Mouse (Mus musculus): ENCODE measurements around the gene Lypd5.
A peak's percentile ranks its signal among the peaks of the same experiment; 100 is the strongest.

Gene Lypd5

DNA sequence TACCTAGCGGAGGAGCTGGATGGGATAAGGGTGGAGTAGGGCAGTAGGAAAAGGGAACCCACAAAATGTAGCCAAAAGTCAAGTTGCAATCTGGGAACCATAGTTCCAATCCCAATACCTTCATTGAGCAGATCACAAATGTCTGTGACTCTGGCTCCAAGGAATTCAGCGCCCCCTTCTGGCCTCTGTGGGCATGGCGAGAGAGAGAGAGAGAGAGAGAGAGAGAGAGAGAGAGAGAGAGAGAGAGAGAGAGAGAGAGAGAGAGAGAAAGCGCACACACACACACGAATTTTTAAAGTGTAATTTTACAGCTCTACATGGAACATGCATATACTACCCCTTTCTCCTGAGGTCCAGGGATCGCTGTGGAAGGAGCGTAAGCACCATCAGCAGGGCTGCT is 14.2 kb downstream of the Lypd5 start:
- DNase-seq: no peak

DNA sequence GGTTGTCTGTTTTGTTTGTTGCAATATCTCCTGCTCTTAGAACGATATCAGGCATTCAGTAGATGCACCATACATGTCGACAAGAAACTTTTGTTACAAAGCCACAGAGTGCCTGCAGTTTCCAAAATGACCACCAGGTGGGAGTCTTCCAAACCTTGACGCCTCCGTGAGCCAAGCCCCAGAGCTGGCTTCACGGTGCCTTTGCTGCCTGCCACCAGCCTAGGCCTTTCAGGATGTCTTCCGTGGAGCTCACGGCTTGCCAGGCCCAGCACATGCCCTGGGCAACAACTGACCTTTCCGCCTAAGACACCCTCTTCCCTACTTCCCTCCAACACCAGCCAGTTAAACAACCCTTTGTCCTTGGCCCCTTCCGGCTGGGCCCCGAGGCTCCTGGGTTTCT is 15.8 kb downstream of the Lypd5 start:
- peak; percentile 73 to 81 for DNase-seq

- DNase-seq: peak in 1 of 2 experiments; percentile 23
These were observed 16.4 kb downstream of the Lypd5 start for GRCm38 (mm10) chr7:24365258-24366014.

GRCm38 (mm10) chr7:24366716-24367632 is 18.0 kb downstream of the Lypd5 start:
- no peak for DNase-seq

GRCm38 (mm10) chr7:24368226-24368625 is 19.2 kb downstream of the Lypd5 start:
- no peak for DNase-seq

- peak in 1 of 2 experiments; percentile 57 for DNase-seq
These were observed 19.9 kb downstream of the Lypd5 start for GRCm38 (mm10) chr7:24368946-24369345.

GRCm38 (mm10) chr7:24369731-24370541 is 20.9 kb downstream of the Lypd5 start, which contains the start of gene Kcnn4:
Kcnn4 (plus strand) TSS chr7:24370263.
- DNase-seq: peak; percentile 69 to 82

DNA sequence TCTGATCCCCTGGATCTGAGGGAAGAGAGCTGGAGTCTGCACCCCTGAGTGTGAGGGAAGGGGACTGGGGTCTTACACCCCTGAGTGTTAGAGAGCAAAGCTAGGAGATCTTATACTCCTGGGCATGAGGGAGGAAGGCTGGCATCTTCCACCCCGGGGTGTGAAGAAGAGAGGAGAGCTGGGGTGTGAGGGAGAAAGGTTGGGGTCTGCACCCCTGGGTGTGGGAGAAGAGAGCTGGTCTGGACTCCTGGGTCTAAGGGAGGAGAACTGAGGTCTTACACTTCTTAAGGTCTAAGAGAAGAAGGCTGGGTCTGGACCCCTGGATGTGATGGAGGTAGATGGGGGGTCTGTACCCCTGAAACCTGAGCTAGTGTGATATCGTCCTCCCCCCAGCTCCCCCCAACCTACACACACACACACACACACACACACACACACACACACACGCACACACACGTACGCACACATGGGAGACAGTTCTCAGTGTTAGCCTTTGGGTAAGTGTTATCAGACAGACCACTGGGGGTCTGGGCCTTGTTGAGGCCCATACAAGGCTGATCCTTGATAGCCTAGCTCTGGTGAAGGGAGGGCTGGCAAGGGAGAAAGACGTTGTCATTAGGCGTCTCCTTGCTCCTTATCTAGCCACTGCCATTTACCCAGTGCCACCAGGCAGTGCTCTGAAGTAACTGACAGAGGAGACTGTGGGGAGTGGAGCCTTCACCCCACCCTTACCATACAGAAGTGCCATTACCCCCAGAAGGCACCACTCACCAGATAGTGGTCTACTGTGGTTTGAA is 22.2 kb downstream of the Lypd5 start:
- no peak for DNase-seq

GRCm38 (mm10) chr7:24371809-24372145 is 22.8 kb downstream of the Lypd5 start:
- no peak for DNase-seq

DNA sequence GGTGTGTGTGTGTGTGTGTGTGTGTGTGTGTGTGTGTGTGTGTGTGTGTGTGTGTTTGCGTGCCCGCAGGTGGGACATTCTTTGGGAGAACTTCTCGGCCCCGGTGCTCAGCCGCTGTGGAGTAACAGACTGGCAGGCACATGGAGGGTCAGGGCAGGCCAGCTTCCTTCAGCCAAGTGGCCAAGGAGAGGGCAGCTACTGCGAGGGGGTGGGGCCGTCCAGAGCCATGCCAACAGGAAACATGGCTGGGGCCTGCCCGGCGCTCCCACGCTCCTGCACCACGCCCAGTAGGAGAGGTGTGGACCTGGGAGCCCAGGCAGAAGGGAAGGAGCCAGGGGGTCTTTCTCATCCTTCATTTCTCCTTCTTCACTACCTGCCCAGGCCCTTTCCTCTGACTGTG is 23.3 kb downstream of the Lypd5 start:
- no peak for DNase-seq

- DNase-seq: peak in 1 of 2 experiments; percentile 61
These were observed 23.8 kb downstream of the Lypd5 start for GRCm38 (mm10) chr7:24372786-24373185.

- peak; percentile 86 to 90 for DNase-seq
These were observed 24.8 kb downstream of the Lypd5 start for GRCm38 (mm10) chr7:24373538-24374379.

- DNase-seq: no peak
These were observed 27.5 kb downstream of the Lypd5 start for GRCm38 (mm10) chr7:24376456-24376855.

GRCm38 (mm10) chr7:24377091-24377865 is 28.3 kb downstream of the Lypd5 start:
- DNase-seq: peak; percentile 75 to 82

DNA sequence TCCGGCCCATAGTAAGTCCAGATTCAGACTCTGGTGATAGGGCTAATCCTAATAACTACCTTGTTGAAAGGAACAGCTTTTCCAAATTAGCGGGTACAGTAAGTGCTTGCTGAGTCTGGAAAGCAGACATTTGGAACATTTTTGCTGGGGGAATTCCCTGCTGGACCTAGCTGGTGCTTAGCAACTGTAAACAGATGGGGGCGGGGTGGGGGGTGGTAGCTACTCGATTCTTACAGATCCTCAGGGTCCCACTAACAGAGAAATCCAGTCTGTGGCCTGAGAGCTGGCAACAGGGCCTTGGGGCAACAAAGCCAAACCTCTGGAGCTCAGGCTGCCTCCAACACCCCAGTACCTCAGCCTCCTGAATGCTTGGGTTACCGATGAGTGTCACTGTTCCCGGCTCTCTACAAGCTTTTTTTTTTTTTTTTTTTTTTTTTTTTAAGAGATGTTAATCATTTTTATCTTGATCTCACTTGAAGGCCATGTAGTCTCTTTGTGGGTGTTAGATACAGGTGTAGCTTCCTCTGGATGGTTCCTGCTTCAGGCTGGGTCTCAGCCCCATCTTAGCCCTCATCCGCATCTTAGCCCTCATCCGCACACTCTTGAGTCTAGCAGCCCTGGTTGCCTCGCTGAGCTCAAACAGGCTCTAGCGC is 29.2 kb downstream of the Lypd5 start:
- DNase-seq: peak in 1 of 2 experiments; percentile 60

DNA sequence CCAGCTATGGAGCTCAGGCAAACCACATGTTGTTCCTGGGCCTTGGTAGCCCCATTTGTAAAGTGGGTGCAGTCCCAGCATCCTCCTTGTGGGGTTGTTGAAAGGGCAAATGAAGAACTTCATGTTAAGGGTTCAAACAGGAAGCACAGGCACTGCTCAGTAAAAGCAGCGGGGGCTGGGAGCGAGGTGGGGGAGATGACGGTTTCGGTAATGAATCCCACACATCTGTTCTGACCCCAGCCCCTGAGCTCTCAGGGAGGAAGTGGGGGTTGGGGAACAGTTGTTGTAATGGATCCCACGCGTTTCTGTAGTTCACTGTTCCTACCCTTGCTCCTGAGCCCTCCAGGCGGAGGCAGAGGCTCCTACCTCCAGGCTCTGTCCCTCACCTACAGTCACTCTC is 30.9 kb downstream of the Lypd5 start:
- peak; percentile 81 to 90 for DNase-seq

GRCm38 (mm10) chr7:24380370-24380769 is 31.4 kb downstream of the Lypd5 start:
- DNase-seq: no peak

DNA sequence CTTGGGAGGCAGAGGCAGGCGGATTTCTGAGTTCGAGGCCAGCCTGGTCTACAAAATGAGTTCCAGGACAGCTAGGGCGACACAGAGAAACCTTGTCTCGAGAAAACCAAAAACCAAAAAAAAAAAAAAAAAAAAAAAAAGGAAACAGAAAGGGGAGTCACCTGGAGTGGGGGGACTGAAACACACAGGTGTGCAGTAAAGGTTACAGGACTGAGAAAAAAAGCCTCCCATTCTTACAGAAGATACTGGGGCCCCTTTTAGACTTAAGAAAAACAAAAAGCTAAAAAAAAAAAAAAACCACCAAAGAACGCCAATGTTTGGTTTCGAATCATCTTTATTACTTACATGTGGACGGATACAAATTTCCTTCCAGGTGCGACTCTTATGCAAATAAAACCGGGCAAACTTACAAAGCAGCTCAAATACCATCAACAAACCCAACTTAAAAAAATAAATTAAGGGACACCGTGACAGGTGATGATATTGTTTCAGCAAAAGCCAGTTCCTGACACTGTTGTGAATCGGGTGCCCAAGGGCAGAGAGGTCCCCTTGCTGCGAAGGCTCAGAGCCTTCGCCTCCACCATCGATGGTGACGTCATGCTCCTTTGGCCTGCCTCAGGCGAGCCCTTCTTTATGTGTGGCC is 33.9 kb downstream of the Lypd5 start:
- DNase-seq: no peak

GRCm38 (mm10) chr7:24384070-24384469 is 35.1 kb downstream of the Lypd5 start:
- no peak for DNase-seq

Data from thymus, adult 18-20 months (tissue).